Mouse (Mus musculus) spleen, postnatal 4 days (tissue): ENCODE measurements around the gene Tdrd6.
A peak's percentile ranks its signal among the peaks of the same experiment; 100 is the strongest.

Experiments used
- DNase-seq, 2 experiments: peaks; one replicate each; pipeline ENCODE4 v3.0.0; 2022; ENCODE audit warnings: low spot score in 2 of 2

The Tdrd6 gene

DNA sequence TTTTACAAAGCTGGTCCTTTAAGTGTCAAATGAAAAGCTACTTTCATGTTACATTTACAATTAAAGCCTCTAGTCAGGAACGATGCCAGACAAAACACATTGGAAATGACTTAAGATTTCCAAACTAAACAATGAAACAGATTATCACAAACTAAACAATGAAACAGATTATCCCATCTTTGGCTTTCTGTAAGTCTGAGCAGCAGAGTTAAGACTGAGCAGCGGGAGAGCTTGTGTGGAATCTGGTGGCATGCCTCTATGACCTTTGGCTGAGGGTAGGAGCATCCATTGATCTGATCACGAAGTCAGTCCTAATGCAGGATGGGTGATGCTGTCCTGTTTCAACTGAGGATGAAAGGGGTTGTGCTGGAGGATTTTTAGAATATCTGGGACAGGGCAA lies 17.9 kb downstream of the Tdrd6 start:
- DNase-seq, result no peak

DNA sequence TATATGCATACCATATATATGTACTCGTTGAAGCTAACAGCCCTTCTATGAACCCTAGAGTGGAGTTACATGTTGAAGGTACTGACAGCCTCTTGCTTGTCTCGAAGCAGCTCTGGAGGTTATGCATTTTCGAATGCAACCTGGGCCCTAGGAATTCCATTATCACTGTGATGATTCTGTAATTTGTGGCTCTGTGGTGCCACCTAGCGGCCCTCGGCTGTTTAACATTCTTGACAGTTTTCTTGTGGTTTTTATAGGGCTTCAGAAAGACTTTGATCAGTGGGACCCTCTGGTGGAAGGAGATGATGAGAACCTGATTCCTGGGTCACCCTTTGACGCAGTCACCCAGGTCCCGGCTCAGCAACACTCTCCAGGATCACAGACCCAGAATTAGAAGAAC lies 18.5 kb downstream of the Tdrd6 start:
- peak in 1 of 2 experiments; percentile 63 for DNase-seq

DNA sequence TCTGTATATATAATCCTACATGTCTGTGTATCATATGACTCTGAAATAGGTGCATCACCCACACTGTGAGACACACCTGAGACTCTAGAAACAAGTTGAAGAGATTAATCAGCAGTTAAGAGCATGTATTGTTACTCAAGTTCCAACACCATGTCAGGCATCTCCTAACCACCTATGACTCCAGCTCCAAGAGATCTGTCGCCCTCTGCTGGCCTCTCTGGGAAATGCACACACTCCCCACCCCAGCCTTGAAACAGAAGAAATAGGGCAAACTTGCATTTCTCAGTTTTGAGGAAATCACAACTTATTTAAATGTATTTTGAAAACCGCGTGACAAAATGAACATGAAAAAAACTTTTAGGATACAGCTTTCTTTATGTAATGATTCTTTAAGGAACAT lies 23.4 kb downstream of the Tdrd6 start:
- peak; percentile 66 to 90 for DNase-seq

DNA sequence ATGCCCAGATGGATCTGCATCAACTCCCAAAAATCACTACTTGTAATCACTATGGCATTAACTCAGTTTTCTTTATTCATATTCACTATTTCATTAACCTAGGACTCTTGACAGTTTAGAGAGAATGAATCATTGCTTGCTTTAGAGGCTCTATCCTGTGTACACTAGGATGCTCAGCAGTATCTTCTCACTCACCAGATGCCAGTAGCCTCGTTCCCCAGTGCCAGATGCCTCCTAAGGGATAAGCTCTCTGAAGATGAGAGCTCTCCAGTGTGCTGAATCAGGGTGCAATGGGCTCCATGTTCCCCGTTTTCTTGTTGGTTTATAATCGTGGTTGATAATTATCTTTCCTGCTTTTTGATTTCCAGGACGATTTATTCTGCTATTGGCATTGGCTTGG lies 31.4 kb downstream of the Tdrd6 start:
- no peak for DNase-seq

DNA sequence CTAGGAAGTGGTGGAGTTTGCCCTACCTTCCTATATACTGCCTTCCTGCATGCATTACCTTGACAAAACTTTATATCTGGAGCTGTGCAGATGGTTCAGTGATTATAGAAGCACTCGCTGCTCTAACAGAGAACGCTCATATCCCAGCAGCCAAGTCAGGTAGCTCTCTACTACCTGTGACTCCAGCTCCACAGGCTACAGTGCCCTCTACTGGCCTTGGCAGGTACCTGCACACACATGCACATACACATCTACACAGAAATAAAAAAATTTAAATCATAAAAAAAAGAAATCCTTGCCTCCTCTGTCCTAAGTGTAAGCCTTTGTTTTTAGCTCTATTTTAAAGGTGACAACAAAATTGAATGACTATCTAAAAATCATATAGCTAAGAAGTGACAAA lies 32.4 kb downstream of the Tdrd6 start:
- no peak for DNase-seq

DNA sequence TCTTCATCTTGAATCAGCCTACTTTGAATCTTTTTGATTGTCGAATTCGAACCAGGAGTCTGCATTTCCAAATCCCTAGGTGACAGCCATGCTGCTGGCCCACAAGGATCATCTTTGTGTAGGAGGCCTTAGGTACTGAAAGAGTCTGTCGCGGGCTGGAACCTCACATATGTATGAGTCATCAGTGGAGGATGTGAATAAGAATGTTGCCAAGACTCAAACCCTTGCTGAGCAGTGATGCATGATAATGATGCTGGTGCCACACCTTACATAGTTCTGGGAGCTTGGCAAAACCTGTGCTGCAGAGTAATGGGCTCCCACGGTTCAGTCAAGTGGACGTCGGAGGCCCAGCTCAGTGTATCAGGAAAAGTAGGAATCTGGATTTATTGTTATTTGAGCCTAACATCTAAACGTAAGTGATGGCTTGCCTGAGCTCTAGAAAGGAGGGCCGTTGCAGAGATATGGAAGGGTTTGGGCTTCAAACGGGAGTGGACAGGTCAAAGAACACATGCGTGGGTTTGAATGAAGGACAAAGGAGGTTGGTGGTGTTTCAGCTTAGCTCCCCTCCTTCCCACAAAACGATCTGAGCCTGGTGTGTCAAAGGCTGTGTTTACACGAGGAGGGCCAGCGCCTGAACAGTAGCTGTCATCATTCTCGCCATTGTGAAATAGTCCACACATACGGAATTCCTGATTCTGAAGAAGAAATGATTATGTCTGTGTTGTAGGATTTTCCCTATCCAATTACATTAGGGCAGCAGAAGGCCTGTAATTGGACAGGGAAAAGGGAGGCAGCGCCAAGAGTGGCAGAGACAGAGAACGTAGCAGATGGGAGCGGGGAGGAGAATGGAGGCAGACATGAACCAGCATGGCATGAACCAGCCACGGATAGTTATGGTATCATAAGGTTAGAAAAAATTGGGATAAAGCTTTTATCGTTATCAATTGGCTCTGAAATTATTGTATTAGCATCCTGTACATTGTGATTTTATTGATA lies 37.5 kb downstream of the Tdrd6 start:
- no peak for DNase-seq

DNA sequence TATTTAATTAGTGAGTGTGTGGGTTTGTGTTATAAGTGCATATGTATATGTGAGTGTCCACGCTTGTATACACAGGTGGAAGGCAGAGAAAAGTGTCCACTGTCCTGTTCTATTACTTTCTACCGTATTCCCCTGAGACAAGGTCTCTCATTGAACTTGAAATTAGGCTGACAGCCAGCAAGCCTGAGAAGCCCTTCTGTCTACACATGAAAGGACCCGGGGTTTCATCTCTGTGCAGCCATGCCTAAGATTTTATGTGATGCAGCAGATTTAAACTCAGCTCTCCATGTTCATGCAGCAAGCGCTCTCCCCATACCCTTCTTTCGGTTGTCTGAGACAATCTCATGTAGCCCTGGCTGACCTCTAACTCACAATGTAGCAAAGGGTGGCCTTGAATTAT lies 39.6 kb downstream of the Tdrd6 start:
- DNase-seq, result no peak

DNA sequence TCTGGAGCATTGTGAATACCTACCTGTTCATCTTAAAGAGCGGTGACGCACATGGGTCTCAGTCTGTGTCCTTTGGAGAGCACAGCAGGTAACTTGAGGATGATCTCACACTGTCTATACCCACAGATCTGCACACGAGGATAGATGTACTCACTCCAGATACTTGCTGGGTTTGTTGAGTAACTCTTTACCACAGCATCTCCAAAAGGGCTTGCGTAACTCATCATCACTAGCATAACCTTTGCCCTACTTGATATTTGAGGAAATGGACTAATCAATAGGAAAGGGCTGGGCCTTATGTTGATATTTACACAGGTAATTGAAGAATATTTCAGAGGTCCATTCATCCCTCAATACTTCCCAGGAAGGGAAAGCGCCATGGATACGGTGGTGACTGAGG lies 40.3 kb downstream of the Tdrd6 start:
- no peak for DNase-seq

DNA sequence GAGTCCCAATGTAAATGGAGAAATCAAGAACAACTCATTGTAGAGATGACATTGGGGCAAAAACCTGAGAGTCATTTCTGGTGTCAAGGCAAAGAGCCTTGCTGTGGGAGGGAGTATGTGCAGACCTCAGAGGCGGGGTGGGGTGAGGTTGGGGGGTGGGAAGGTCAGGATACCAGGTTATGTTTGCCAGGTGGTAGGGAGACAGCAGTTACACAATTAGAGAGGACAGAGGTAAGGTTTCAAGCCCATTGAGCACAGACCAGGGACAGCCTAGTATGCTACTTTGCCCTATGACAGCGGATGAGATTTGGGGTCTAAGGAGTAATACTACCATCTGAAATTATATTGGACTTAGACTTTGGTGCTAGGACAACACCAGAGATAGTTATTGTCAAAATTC lies 42.8 kb downstream of the Tdrd6 start:
- no peak for DNase-seq

DNA sequence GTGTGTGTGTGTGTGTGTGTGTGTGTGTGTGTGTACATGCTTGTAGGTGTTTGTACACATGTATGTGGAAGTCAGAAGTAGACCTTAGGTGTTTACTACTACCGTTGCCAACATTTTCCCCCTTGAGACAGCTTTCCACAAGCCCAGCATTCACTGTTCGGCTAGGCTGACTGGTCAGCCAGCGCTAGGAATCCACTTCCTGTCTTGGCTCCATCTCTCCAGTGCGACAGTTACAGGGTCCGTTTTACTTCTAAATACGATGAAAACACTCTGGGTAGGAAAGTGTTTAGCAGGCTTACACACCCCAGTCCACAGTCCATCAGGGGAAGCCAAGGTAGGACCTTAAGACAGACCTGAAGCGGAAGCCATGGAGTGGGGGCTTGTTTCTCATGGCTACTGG lies 45.3 kb downstream of the Tdrd6 start:
- no peak for DNase-seq

DNA sequence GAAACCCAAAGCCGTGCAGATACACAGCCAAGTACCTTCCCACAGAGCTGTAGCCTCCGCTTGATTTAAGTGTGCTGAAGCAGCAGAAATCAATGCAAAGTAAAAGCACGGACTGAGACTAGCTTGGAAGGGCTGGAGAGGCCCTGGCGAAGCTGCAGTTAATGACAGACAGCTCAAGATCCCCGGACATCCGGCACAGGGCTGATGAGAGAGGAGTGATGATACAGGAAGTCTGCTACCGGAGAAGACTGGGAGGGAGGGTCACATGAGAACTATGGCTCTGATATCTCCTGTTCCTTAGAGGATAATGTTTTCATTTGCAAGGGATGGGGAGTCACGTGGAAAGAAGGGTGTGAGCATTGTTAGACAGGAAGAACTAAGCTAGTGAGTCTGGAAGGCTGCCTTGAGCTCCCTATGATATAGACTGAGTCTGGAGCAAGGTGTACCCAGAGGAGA lies 49.1 kb downstream of the Tdrd6 start:
- DNase-seq, result no peak

DNA sequence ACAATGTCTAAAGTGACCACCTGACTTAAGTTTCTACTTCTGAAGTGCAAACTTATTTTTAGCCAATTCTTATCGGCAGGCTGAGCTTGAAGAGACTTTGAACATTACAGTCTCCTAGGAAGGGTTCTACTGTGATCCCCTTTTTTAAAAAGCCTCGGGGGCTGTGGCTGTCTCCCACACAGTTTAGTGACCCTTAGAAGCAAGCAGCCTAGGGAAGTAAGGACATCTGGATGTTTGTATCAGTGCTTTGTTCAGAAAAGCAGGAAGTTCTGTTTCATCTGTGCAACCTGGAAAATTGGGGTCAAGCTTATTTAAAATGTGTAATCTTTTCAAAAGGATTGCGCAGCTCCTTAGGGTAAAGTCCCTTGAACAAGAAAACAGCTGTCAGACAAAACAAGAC lies 49.6 kb downstream of the Tdrd6 start:
- no peak for DNase-seq

DNA sequence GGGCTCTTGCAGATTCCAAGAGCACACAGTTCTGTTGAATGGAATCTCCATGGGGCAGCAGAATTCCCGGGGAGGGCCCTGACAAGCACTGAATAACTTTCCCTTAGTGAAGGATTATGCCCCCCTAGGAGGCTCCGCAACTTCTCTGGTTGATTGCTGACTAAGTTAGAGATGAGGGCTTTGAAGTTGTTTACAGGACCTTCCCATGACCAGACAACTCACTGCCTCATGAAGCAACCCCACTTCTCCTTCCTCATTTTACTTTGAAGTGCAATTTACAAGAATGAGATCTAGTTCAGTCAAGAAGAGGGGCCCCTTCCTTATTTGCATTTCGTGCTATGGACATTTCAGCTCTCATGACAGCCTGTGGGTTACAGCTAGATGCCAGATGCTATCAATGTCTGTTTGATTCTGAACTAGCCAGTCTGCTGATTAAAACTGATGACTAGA lies 56.5 kb downstream of the Tdrd6 start:
- peak in 1 of 2 experiments; percentile 18 for DNase-seq

DNA sequence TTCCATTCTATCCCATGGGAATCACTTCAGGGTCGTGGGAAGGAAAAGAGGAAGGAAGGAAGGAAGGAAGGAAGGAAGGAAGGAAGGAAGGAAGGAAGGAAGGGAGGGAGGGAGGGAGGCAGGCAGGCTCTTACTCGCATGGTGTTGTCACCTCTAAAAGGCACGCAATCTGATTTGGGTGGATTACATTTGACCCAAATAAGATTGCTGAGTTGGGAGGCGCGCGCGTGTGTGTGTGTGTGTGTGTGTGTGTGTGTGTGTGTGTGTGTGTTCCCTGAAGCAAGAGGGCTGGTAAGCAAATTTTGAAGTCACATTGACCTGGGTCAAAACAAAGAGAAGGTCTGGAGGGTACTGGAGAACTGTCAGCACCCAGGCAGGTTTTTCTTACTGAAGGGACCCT lies 60.8 kb downstream of the Tdrd6 start:
- DNase-seq, result no peak

DNA sequence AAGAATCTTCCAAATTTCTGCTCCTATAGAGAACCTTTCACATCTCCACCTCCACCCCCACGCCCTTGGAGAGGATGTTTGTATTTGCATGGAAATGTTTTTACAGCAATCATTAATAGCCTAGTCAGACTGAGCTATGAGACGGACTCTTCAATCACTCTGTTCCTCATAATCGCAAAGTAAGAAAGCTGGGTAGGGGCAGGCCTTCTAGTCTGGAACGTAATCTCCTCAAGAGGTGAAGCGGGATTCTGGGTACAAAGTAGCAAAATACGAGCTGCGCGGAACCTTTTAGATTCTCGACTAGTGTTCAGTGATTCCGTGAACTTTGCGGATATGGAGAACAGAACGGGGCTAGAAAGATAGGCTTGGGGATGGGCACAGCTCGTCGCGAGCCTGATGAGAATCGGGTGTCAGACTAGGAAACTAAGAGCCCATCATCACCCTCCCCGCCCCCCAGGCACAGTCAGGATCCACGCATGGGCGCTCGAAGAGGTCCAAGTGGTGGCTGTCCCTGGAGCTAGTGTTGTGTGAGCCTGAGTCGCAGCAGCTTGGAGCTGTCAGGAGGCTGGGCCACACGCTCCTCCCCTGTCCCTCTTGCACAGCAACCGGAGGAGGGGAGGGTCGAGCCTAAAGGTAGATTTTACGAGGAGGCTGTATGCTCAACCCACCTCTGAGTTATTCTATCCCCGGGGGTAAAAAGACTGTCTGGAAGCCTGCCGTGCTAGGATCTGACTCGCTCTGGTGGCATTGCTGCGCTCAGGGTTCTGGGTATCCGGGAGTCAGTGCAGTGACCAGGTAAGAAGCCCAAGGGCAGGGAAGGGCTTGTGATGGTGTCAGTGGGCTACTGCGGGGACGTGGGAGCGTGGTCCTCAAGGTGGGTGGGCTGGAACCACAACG lies 61.9 kb downstream of the Tdrd6 start, which contains the start of gene Pla2g7:
Gene Pla2g7, plus strand, starts transcription at position 107 of the 897 bp plus-strand sequence.
- peak; percentile 16 to 65 for DNase-seq

DNA sequence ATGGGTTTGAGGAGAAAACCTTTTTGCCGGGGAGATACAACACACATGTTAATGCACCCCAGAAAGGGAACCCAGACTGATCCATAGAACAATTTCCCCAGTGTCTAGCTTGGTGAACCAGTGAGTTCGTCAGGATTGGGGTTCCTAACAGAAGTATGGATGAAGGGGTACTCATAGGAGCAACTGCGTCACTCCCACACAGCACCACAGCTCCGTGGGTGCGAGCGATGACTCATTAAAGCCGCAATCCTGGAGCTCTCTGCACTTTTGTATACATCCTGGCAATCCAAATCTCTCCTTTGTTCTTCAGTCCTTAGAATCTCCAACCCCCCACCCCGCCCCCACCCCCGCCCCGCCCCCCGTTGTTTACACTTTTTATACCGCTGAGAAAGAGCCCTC lies 62.5 kb downstream of the Tdrd6 start:
- no peak for DNase-seq
